Mouse (Mus musculus) neural tube, embryonic 13.5 days (tissue): ENCODE measurements at regions not wholly inside any gene's neighbourhood (a gene's known extent, or its start where the extent isn't known, plus 50 kb on each side); places are given as distances from the start of the nearest gene placed in this dataset.
A peak's percentile ranks its signal among the peaks of the same experiment; 100 is the strongest.

Experiments
- ATAC-seq: fragments of 200-750 bp; cut with Nextera tagmentation; 2 replicates; pipeline ENCODE4 v1.8.0; 2017; ENCODE audit warnings: low read depth, mild to moderate bottlenecking, moderate TSS enrichment, moderate library complexity
- H3K27ac ChIP-seq: fragments of 300-500 bp; sonication (generic); replicated peaks from 2 replicates; pipeline ENCODE4 v1.5.1; 2015; ENCODE audit warnings: moderate library complexity, mild to moderate bottlenecking, inconsistent platforms
- H3K27me3 ChIP-seq: fragments of 300-500 bp; sonication (generic); 2 replicates; pipeline ENCODE4 v1.6.1; 2015; ENCODE audit warnings: mild to moderate bottlenecking, inconsistent platforms
- H3K36me3 ChIP-seq: fragments of 300-500 bp; sonication (generic); 2 replicates; pipeline ENCODE4 v1.6.1; 2015; ENCODE audit warnings: mild to moderate bottlenecking, inconsistent platforms
- H3K4me1 ChIP-seq: fragments of 300-500 bp; sonication (generic); replicated peaks from 2 replicates; pipeline ENCODE4 v1.6.1; 2015; ENCODE audit warnings: inconsistent platforms
- H3K4me2 ChIP-seq: fragments of 300-500 bp; sonication (generic); 2 replicates; pipeline ENCODE4 v1.6.1; 2015; ENCODE audit warnings: inconsistent platforms, mild to moderate bottlenecking, moderate library complexity
- H3K4me3 ChIP-seq: fragments of 300-500 bp; sonication (generic); 2 replicates; pipeline ENCODE4 v1.5.1; 2015; ENCODE audit warnings: mild to moderate bottlenecking, inconsistent platforms
- H3K9ac ChIP-seq: fragments of 300-500 bp; sonication (generic); 2 replicates; pipeline ENCODE4 v1.6.1; 2015; ENCODE audit warnings: moderate library complexity, mild to moderate bottlenecking, inconsistent platforms
- H3K9me3 ChIP-seq: fragments of 300-500 bp; sonication (generic); 2 replicates; pipeline ENCODE4 v1.6.1; 2016; ENCODE audit warnings: inconsistent platforms
- WGBS: fragments of 180-500 bp; shearing (Covaris S2); methylation state at CpG from one replicate; pipeline ENCODE4 v1.1.7; 2015; 5-methylcytosine and 5-hydroxymethylcytosine counted together

DNA sequence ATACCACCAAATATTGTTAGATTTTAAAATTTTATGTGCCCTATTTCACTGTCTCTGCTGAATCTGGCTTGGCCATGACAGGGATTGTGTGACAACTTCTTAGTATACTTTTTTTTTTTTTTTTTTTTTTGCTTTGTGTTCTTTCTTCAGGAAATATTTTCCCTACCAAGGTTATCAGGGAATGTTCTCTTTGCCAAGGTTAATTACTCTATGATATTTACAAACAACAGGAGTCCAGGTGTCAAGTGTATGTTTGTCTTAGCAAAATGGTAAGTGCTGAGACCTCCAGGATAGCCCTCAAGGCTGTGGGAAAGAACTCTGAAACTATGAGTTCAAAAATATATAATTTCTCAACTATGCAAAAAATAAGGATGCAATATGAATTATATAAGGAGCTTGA, 143.4 kb downstream of the Tmem161b start:
- H3K36me3 ChIP-seq, result no peaks in the 10 kb centered on the region
- H3K4me2 ChIP-seq, result no peak overlapping the region
- no peaks in the 10 kb centered on the region for H3K4me1 ChIP-seq
- H3K27me3 ChIP-seq, result no peaks in the 10 kb centered on the region
- H3K27ac ChIP-seq, result no peak overlapping the region
- no peak overlapping the region for H3K4me3 ChIP-seq
- peaks cover 8% of the 10 kb centered on the region; the same call in 1 of the 2 replicates for H3K9me3 ChIP-seq
- ATAC-seq, result no peak
- H3K9ac ChIP-seq, result no peak overlapping the region

DNA sequence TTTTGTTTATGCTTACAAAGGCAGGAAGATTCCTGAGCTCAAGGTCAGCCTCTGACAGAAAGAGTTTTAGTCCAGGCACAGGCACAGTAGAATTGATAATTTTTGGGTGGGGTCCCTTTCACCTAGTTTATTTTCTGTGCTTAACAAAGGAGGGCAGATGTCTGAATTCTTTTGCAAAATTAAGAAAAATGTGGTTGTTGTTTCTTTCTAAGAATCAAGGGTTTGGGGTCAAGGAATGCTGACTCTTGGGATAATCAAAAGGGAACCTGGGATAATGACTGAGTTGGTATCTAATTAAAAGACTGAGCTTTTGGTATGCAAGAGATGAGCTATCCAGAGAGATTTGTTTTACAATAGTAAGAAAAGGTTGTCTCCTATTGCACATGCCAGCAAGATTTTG, 143.9 kb downstream of the Tmem161b start:
- no peak overlapping the region for H3K27ac ChIP-seq
- H3K9ac ChIP-seq, result no peak overlapping the region
- ATAC-seq, result no peak

GRCm38 (mm10) chr13:84366839-84367238, 144.7 kb downstream of the Tmem161b start:
- H3K9ac ChIP-seq, result no peak overlapping the region
- H3K4me1 ChIP-seq, result no peaks in the 10 kb centered on the region
- H3K36me3 ChIP-seq, result no peaks in the 10 kb centered on the region
- no peak overlapping the region for H3K27ac ChIP-seq
- H3K4me3 ChIP-seq, result no peak overlapping the region
- peaks cover 8% of the 10 kb centered on the region; the same call in 1 of the 2 replicates for H3K9me3 ChIP-seq
- no peak overlapping the region for H3K4me2 ChIP-seq
- no peaks in the 10 kb centered on the region for H3K27me3 ChIP-seq
- no peak for ATAC-seq
- WGBS, result 92% methylated on average over 1 of the region's 1 CpGs

More for the DNA sequence above, 143.9 kb downstream of the Tmem161b start:
- Histone ChIP-seq H3K27me3 (no peaks in the 10 kb centered on the region), H3K4me2 (no peak overlapping the region), H3K4me1 (no peaks in the 10 kb centered on the region), H3K9me3 (peaks cover 8% of the 10 kb centered on the region; the same call in 1 of the 2 replicates), H3K36me3 (no peaks in the 10 kb centered on the region), H3K4me3 (no peak overlapping the region)

- 94% methylated on average over 2 of the region's 2 CpGs for WGBS
- Histone ChIP-seq H3K4me1 (no peaks in the 10 kb centered on the region), H3K9ac (no peak overlapping the region), H3K27ac (no peak overlapping the region), H3K36me3 (no peaks in the 10 kb centered on the region), H3K4me2 (no peak overlapping the region), H3K9me3 (peaks cover 8% of the 10 kb centered on the region; the same call in 1 of the 2 replicates), H3K4me3 (no peak overlapping the region), H3K27me3 (no peaks in the 10 kb centered on the region)
- no peak for ATAC-seq
Measured at GRCm38 (mm10) chr13:84368225-84368624, 146.1 kb downstream of the Tmem161b start.

DNA sequence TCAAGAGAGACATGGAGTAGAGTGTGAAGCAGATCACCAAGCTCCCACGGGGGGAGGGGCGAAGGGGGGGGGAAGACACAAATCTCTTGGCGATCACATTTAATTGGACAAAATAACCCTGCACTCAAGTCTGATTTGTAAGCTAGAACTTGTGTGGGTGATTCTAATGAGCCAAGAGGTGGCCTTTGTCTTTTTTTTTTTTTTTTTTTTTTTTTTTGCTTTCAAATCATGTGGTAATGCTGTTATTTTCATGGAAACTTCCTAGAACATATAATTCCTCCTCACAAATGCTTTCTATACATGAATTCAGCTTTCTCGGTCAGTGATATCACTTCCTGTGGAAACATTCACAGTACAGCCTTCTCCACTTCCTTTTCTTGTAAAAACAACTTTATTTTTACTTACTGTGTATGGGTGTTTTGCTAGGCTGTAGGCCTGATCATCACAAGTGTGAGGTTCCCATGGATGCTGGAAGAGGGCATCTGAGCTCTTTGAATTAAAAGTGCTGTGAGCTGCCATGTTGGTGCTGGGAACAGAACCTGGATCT, 152.7 kb downstream of the Tmem161b start:
- no peak overlapping the region for H3K4me2 ChIP-seq
- H3K4me1 ChIP-seq, result no peaks in the 10 kb centered on the region
- no peak overlapping the region for H3K4me3 ChIP-seq
- no peak for ATAC-seq
- H3K27ac ChIP-seq, result no peak overlapping the region
- 90% methylated on average over 4 of the region's 4 CpGs for WGBS
- no peaks in the 10 kb centered on the region for H3K36me3 ChIP-seq
- no peak overlapping the region for H3K9ac ChIP-seq
- H3K9me3 ChIP-seq, result no peaks in the 10 kb centered on the region
- no peaks in the 10 kb centered on the region for H3K27me3 ChIP-seq

- Histone ChIP-seq H3K4me3 (no peak overlapping the region), H3K9me3 (no peaks in the 10 kb centered on the region), H3K36me3 (no peaks in the 10 kb centered on the region), H3K4me1 (no peaks in the 10 kb centered on the region), H3K9ac (no peak overlapping the region), H3K4me2 (no peak overlapping the region), H3K27me3 (no peaks in the 10 kb centered on the region), H3K27ac (no peak overlapping the region)
- ATAC-seq, result no peak
- WGBS, result 92% methylated on average over 4 of the region's 4 CpGs
Measured at GRCm38 (mm10) chr13:84375941-84376340, 153.8 kb downstream of the Tmem161b start.

DNA sequence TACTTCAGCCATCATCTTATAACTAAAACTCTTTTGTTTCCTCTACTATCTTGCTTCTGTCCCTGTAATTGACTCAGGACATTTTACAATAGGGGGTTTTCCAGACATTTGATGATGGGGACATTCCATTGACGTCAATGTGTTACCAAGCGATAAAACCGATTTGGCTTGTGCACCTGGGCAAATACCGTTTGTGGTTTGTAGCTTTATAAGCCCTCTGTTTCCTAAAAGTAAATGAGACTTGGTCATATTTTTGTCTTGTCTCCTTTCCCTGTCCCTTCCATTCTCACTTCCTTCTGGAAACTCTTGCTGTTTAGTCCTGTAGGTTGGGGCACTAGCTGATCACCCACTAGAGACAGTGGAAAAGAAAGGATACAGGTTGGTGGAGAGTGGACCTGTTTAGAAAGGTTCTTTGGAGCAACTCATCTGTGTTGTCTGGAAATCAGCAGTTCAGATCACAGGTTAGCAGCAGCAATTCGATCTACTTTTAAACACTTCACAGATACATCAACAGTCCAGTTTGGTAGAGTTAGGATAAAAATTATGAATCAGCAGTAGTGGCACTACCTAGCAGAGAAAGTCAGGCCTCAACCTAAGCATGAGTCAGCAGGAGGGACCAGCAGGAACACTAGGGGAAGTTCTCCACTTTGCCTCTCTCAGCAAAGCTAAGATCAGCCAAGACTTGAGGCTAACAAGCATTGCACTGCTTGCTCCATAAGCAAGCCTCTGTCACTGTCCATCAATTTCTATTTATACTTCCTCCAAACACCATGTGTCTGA, 156.6 kb downstream of the Tmem161b start:
- H3K36me3 ChIP-seq, result no peaks in the 10 kb centered on the region
- H3K4me1 ChIP-seq, result no peaks in the 10 kb centered on the region
- H3K27ac ChIP-seq, result no peak overlapping the region
- H3K9ac ChIP-seq, result no peak overlapping the region
- 82% methylated on average over 5 of the region's 5 CpGs for WGBS
- H3K4me3 ChIP-seq, result no peak overlapping the region
- H3K4me2 ChIP-seq, result no peak overlapping the region
- no peak for ATAC-seq
- H3K27me3 ChIP-seq, result no peaks in the 10 kb centered on the region
- H3K9me3 ChIP-seq, result peaks cover 3% of the 10 kb centered on the region; the same call in 1 of the 2 replicates

DNA sequence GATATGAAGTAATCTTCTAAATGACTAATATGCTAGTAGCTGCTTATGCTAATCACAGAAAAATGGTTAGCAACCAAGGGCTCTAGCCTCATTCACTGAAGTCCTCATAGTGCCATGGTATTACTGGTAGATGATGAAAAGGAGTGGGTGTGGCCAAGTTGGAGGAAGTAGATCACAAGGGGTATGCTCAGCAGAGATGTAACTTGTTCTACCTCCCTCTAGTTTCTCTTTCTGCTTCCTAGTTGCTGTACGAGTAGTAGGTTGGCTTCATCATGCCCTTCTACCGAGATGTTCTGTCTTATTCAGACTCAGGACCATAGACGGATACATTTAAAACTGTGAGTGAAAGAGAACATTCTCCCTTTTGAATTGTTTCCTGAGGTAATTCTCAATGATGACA, 169.5 kb downstream of the Tmem161b start:
- no peak for ATAC-seq
- H3K9ac ChIP-seq, result no peak overlapping the region
- H3K9me3 ChIP-seq, result no peaks in the 10 kb centered on the region
- 91% methylated on average over 3 of the region's 3 CpGs for WGBS
- no peaks in the 10 kb centered on the region for H3K4me1 ChIP-seq
- no peaks in the 10 kb centered on the region for H3K36me3 ChIP-seq
- H3K4me2 ChIP-seq, result no peak overlapping the region
- H3K27me3 ChIP-seq, result no peaks in the 10 kb centered on the region
- no peak overlapping the region for H3K4me3 ChIP-seq
- no peak overlapping the region for H3K27ac ChIP-seq

DNA sequence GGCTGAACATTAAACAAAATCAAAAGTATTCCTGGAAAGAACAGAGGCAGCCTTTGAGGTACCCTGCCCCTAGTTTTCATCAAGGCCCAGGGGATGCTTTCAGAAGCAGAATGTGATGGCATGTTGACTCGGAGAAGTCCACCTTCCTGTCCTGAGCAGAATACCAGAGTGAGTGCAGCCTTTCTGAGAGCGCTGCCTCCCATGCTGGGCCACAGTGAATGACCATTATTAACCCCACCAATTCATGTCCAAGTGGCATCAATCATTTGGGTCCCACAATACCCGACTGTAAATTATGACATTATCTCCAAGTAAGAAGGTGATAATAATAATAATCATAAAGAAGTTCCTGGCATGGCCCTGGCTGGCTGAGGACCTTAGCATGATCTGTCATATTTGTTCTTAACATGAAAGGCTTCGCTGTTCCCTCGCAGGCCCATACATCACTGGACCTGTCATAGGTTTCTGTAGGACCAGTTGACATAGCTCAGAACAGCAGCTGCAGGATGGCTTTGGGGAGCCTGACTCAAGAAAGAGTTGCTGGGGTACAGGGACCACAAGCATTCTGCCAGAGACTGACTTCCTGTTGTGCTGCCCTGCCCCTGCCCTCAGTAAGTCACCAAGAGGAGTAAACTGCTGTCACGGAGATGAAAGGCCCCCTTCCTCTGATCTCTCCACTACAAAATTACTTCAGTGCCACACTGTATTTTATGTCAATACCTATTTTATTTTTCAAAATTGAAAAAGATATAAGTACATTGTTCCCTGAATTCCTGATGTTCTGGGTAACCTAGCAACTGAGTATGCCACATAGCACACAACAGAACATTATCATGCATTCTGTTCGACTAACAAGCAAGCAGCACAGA, 176.6 kb downstream of the Tmem161b start:
- Histone ChIP-seq H3K27ac (peak overlapping the region; percentile 88), H3K36me3 (no peaks in the 10 kb centered on the region)

GRCm38 (mm10) chr13:84399345-84400170, 177.5 kb downstream of the Tmem161b start:
- Histone ChIP-seq H3K4me1 (peaks cover 44% of the 10 kb centered on the region), H3K36me3 (no peaks in the 10 kb centered on the region), H3K9me3 (no peaks in the 10 kb centered on the region), H3K4me3 (no peak overlapping the region), H3K9ac (peak overlapping the region; percentile 54; the same call in 1 of the 2 replicates), H3K4me2 (no peak overlapping the region), H3K27ac (peak overlapping the region; percentile 88), H3K27me3 (no peaks in the 10 kb centered on the region)
- WGBS, result 12% methylated on average over 3 of the region's 3 CpGs
- peak; percentile 57 for ATAC-seq

More for the DNA sequence above, 176.6 kb downstream of the Tmem161b start:
- Histone ChIP-seq H3K9me3 (no peaks in the 10 kb centered on the region), H3K4me2 (no peak overlapping the region), H3K4me3 (no peak overlapping the region), H3K4me1 (peaks cover 39% of the 10 kb centered on the region), H3K9ac (no peak overlapping the region), H3K27me3 (no peaks in the 10 kb centered on the region)
- WGBS, result 17% methylated on average over 7 of the region's 7 CpGs
- peak; percentile 85 for ATAC-seq

DNA sequence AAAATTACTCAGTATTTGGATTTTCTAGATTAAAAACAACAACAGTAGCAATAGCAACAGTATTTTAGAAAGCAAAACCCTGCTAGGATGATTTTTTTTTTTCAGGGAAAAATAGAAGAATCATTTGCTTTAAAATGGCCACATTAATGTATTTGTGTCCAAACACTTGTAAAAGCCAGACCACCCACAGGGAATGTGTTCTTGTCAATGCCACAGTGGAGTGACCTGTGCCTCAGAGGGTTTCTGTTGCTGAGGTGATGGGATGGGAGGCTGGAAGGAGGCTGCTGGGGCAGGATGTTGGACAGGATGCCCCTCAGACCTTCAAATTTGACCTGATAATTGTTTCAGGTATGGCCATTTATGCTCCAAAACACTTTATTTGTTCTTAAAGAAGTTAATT, 178.9 kb downstream of the Tmem161b start:
- H3K4me2 ChIP-seq, result no peak overlapping the region
- H3K4me3 ChIP-seq, result no peak overlapping the region
- no peaks in the 10 kb centered on the region for H3K27me3 ChIP-seq
- peaks cover 52% of the 10 kb centered on the region for H3K4me1 ChIP-seq
- no peaks in the 10 kb centered on the region for H3K36me3 ChIP-seq
- no peak overlapping the region for H3K9ac ChIP-seq
- no peak for ATAC-seq
- peak overlapping the region; percentile 56 for H3K27ac ChIP-seq
- H3K9me3 ChIP-seq, result no peaks in the 10 kb centered on the region
